9 mouse cellular contexts compared by ENCODE assay signal in genomic region chr16:66013608-66014007, GRCm38 (mm10).
A peak's percentile ranks its signal among the peaks of the same experiment; 100 is the strongest.
DNase-seq lines count a peak whose midpoint lies in the region; ATAC-seq and TF ChIP-seq lines count a peak whose summit lies in the region.
"Had no signal": no experiment of that assay in that cellular context is flagged by ENCODE, and none has a peak within 500 bp of the region (broad histone marks: within the 10 kb centered on the region; RNA-seq: fewer than 3 reads in every experiment).

No protein-coding gene starts in this region.

- peak; percentile 11 for DNase-seq in kidney, adult 9 months
- no peak for DNase-seq in G1E (ENCODE audit: low spot score)
- no peak for DNase-seq in adrenal gland, adult 8-10 months
- no peak for DNase-seq in ovary, postnatal 14 days (ENCODE audit: low spot score)
- no peak for DNase-seq in spleen, postnatal 4 days (ENCODE audit: low spot score in 2 of 2)
- DNase-seq: adrenal gland, postnatal 36 days had no signal

- 17% methylated on average over 2 of the region's 2 CpGs for WGBS in kidney, embryonic 16.5 days

- no peak overlapping the region for H3K9ac ChIP-seq in kidney, embryonic 16.5 days (replicated peaks; ENCODE audit: low read length)

- no peaks in the 10 kb centered on the region for H3K36me3 ChIP-seq in kidney, embryonic 16.5 days (ENCODE audit: insufficient read depth, low read length)
- no peaks in the 10 kb centered on the region for H3K36me3 ChIP-seq in G1E (replicated peaks)

- no peaks in the 10 kb centered on the region for H3K27me3 ChIP-seq in kidney, embryonic 16.5 days (ENCODE audit: insufficient read depth, low read length)
- H3K27me3 ChIP-seq in G1E (ENCODE audit: insufficient read depth, low read length) = no peaks in the 10 kb centered on the region

- no peak overlapping the region for H3K4me2 ChIP-seq in kidney, embryonic 16.5 days (replicated peaks; ENCODE audit: low read depth, low read length)

- H3K4me1 ChIP-seq in kidney, embryonic 16.5 days (ENCODE audit: insufficient read depth, low read length) = no peaks in the 10 kb centered on the region
- H3K4me1 ChIP-seq in G1E (ENCODE audit: insufficient read depth, low read depth, low read length) = no peaks in the 10 kb centered on the region

- H3K27ac ChIP-seq in kidney, embryonic 16.5 days (ENCODE audit: low read length) = no peak overlapping the region

- ATAC-seq in kidney, embryonic 16.5 days (ENCODE audit: low FRiP score, low TSS enrichment) = no peak; the same call in 1 of the 2 replicates
- ATAC-seq in G1E (ENCODE audit: extremely low read depth, insufficient number of reproducible peaks, low FRiP score, poor library complexity, severe bottlenecking) = peak; percentile 40; the same call in 1 of the 2 replicates
- ATAC-seq in common myeloid progenitor, adult 5-6 weeks (replicated peaks; ENCODE audit: low read depth, poor library complexity, severe bottlenecking) = peak; percentile 81; the same call in 1 of the 2 replicates
- peak; percentile 80; the same call in 1 of the 2 replicates for ATAC-seq in megakaryocyte-erythroid progenitor cell, adult 5-6 weeks (replicated peaks; ENCODE audit: low FRiP score, low TSS enrichment, poor library complexity, severe bottlenecking)

- no peak for TF ChIP-seq CTCF in G1E (IDR thresholded peaks at IDR 0.05; ENCODE audit: low read depth, low read length)

- no peak overlapping the region for H3K4me3 ChIP-seq in kidney, embryonic 16.5 days (ENCODE audit: low read length)
- H3K4me3 ChIP-seq in G1E (ENCODE audit: low read depth, low read length) = no peak overlapping the region

- H3K9me3 ChIP-seq in kidney, embryonic 16.5 days (ENCODE audit: low read length) = no peaks in the 10 kb centered on the region
- H3K9me3 ChIP-seq in G1E (replicated peaks) = no peaks in the 10 kb centered on the region
